Mouse (Mus musculus) cortical plate, adult 2 months (tissue): ENCODE data around the gene Me3.

Experiments used
- CTCF ChIP-seq: fragments of 200-500 bp; IDR thresholded peaks from 2 replicates; pipeline ENCODE4 v1.5.1; 2011; ENCODE audit warnings: mild to moderate bottlenecking, control low read depth, low read length; ENCODE audit not compliant: insufficient read depth; ENCODE audit errors: extremely low read depth
- POLR2A ChIP-seq: fragments of 200-500 bp; IDR thresholded peaks from 2 replicates; pipeline ENCODE4 v1.6.1; 2011; ENCODE audit warnings: mild to moderate bottlenecking, low read length, control low read depth; ENCODE audit not compliant: insufficient read depth; ENCODE audit errors: extremely low read depth

- TF ChIP-seq CTCF (no peak), POLR2A (no peak)
These were observed 203.4 kb downstream of the Me3 start for GRCm38 (mm10) chr7:89835566-89835965.
